Mouse (Mus musculus): ENCODE measurements around the gene Zfp111. TPM values are rescaled to one million over a fixed set of nuclear protein-coding genes. Genes with fewer than 3 reads are reported as not detected.
A peak's percentile ranks its signal among the peaks of the same experiment; 100 is the strongest.

The Zfp111 gene
- polyA plus RNA-seq, 1 experiment from 2014 or later = 8.1 TPM

- Histone ChIP-seq H3K4me3 (no peak overlapping the region), H3K9ac (no peak overlapping the region), H3K27me3 (no peaks in the 10 kb centered on the region), H3K4me2 (no peak overlapping the region), H3K4me1 (no peaks in the 10 kb centered on the region), H3K9me3 (replicated peaks) (no peaks in the 10 kb centered on the region), H3K27ac (no peak overlapping the region), H3K36me3 (ENCODE audit: poor library complexity, severe bottlenecking) (peaks cover 41% of the 10 kb centered on the region)
- WGBS = 95% methylated on average over 3 of the region's 3 CpGs
- ATAC-seq = no peak
These were observed 18.1 kb downstream of the Zfp111 start for GRCm38 (mm10) chr7:24193157-24193556.

- no peaks in the 10 kb centered on the region for H3K9me3 ChIP-seq (replicated peaks)
- no peaks in the 10 kb centered on the region for H3K4me1 ChIP-seq
These were observed 19.9 kb downstream of the Zfp111 start for GRCm38 (mm10) chr7:24191361-24191760.

GRCm38 (mm10) chr7:24189571-24189944, 21.7 kb downstream of the Zfp111 start:
- Histone ChIP-seq H3K9ac (no peak overlapping the region), H3K36me3 (ENCODE audit: poor library complexity, severe bottlenecking) (peaks cover 21% of the 10 kb centered on the region), H3K27me3 (no peaks in the 10 kb centered on the region), H3K27ac (no peak overlapping the region), H3K9me3 (replicated peaks) (no peaks in the 10 kb centered on the region), H3K4me1 (no peaks in the 10 kb centered on the region), H3K4me3 (no peak overlapping the region), H3K4me2 (no peak overlapping the region)
- 81% methylated on average over 5 of the region's 5 CpGs for WGBS
- ATAC-seq = no peak

More at GRCm38 (mm10) chr7:24191361-24191760, 19.9 kb downstream of the Zfp111 start:
- WGBS = 92% methylated on average over 2 of the region's 2 CpGs
- H3K27ac ChIP-seq = no peak overlapping the region
- no peaks in the 10 kb centered on the region for H3K27me3 ChIP-seq
- ATAC-seq = no peak
- no peak overlapping the region for H3K9ac ChIP-seq
- H3K4me3 ChIP-seq = no peak overlapping the region
- H3K4me2 ChIP-seq = no peak overlapping the region
- H3K36me3 ChIP-seq (ENCODE audit: poor library complexity, severe bottlenecking) = peaks cover 27% of the 10 kb centered on the region

- no peaks in the 10 kb centered on the region for H3K4me1 ChIP-seq
- H3K27ac ChIP-seq = no peak overlapping the region
- no peaks in the 10 kb centered on the region for H3K27me3 ChIP-seq
- peaks cover 15% of the 10 kb centered on the region for H3K36me3 ChIP-seq (ENCODE audit: poor library complexity, severe bottlenecking)
- WGBS = 60% methylated on average over 4 of the region's 4 CpGs
- no peak for ATAC-seq
- H3K4me2 ChIP-seq = no peak overlapping the region
- no peaks in the 10 kb centered on the region for H3K9me3 ChIP-seq (replicated peaks)
- H3K4me3 ChIP-seq = no peak overlapping the region
- H3K9ac ChIP-seq = no peak overlapping the region
These were observed 22.2 kb downstream of the Zfp111 start for GRCm38 (mm10) chr7:24188901-24189570.

GRCm38 (mm10) chr7:24187611-24188010, 23.6 kb downstream of the Zfp111 start:
- Histone ChIP-seq H3K4me3 (no peak overlapping the region), H3K9ac (no peak overlapping the region), H3K4me2 (no peak overlapping the region), H3K27me3 (no peaks in the 10 kb centered on the region), H3K4me1 (no peaks in the 10 kb centered on the region), H3K27ac (no peak overlapping the region), H3K36me3 (ENCODE audit: poor library complexity, severe bottlenecking) (peaks cover 5% of the 10 kb centered on the region; the same call in 1 of the 2 replicates), H3K9me3 (replicated peaks) (no peaks in the 10 kb centered on the region)
- no peak for ATAC-seq
- 74% methylated on average over 1 of the region's 1 CpGs for WGBS

GRCm38 (mm10) chr7:24175337-24175711, 35.9 kb downstream of the Zfp111 start:
- peak overlapping the region; percentile 63 for H3K9ac ChIP-seq
- peak; percentile 31; the same call in 1 of the 2 replicates for ATAC-seq
- no peaks in the 10 kb centered on the region for H3K27me3 ChIP-seq
- no peaks in the 10 kb centered on the region for H3K36me3 ChIP-seq (ENCODE audit: poor library complexity, severe bottlenecking)
- H3K4me1 ChIP-seq = no peaks in the 10 kb centered on the region; the same call in 1 of the 2 replicates
- peak overlapping the region; percentile 59 for H3K4me3 ChIP-seq
- peak overlapping the region; percentile 61 for H3K4me2 ChIP-seq
- 57% methylated on average over 6 of the region's 6 CpGs for WGBS
- H3K9me3 ChIP-seq (replicated peaks) = no peaks in the 10 kb centered on the region
- H3K27ac ChIP-seq = no peak overlapping the region

GRCm38 (mm10) chr7:24174618-24175336, 36.5 kb downstream of the Zfp111 start, which contains the start of gene Zfp114:
TSS of gene Zfp114 (plus strand) at chr7:24175060.
- H3K4me3 ChIP-seq = peak within 1 kb of the TSS; percentile 59
- no peak within 1 kb of the TSS for H3K27ac ChIP-seq
- 13% methylated on average over 23 of the region's 23 CpGs for WGBS
- H3K27me3 ChIP-seq = no peaks in the 10 kb centered on the region
- ATAC-seq = peak; percentile 96
- H3K4me2 ChIP-seq = peak within 1 kb of the TSS; percentile 61
- H3K4me1 ChIP-seq = no peaks in the 10 kb centered on the region; the same call in 1 of the 2 replicates
- no peaks in the 10 kb centered on the region for H3K9me3 ChIP-seq (replicated peaks)
- H3K36me3 ChIP-seq (ENCODE audit: poor library complexity, severe bottlenecking) = no peaks in the 10 kb centered on the region
- H3K9ac ChIP-seq = peak within 1 kb of the TSS; percentile 63

GRCm38 (mm10) chr7:24172191-24172590, 39.1 kb downstream of the Zfp111 start:
- ATAC-seq = no peak
- Histone ChIP-seq H3K27ac (no peak overlapping the region), H3K4me2 (no peak overlapping the region), H3K9me3 (replicated peaks) (no peaks in the 10 kb centered on the region), H3K4me1 (no peaks in the 10 kb centered on the region; the same call in 1 of the 2 replicates), H3K27me3 (no peaks in the 10 kb centered on the region), H3K36me3 (ENCODE audit: poor library complexity, severe bottlenecking) (no peaks in the 10 kb centered on the region), H3K4me3 (no peak overlapping the region), H3K9ac (no peak overlapping the region)
- whole genome bisulfite sequencing = 64% methylated on average over 4 of the region's 4 CpGs

GRCm38 (mm10) chr7:24153272-24153671, 58.0 kb downstream of the Zfp111 start:
- Histone ChIP-seq H3K9ac (no peak overlapping the region), H3K4me1 (no peaks in the 10 kb centered on the region), H3K27me3 (no peaks in the 10 kb centered on the region), H3K4me3 (no peak overlapping the region), H3K9me3 (replicated peaks) (0 out of 2 replicates have a peak, but pooled peaks cover under 1% of the 10 kb centered on the region), H3K27ac (no peak overlapping the region), H3K4me2 (no peak overlapping the region), H3K36me3 (ENCODE audit: poor library complexity, severe bottlenecking) (no peaks in the 10 kb centered on the region)
- WGBS = 27% methylated on average over 1 of the region's 1 CpGs
- no peak for ATAC-seq

Other genes with a start within 250 kb of the Zfp111 start
- not detected in 2 replicates for gene Vmn1r181, start 236.8 kb downstream of the Zfp111 start, polyA plus RNA-seq (2015; fragmentation: Nextera tagmentation; extraction: Ambion mirVana)
- not detected in 2 replicates for gene V1rd19, start 209.8 kb downstream of the Zfp111 start, polyA plus RNA-seq (2015; fragmentation: Nextera tagmentation; extraction: Ambion mirVana)
- not detected in 2 replicates for gene Vmn1r183, start 158.2 kb downstream of the Zfp111 start, polyA plus RNA-seq (2015; fragmentation: Nextera tagmentation; extraction: Ambion mirVana)
- gene Zfp180, start 129.5 kb downstream of the Zfp111 start, polyA plus RNA-seq (2015; fragmentation: Nextera tagmentation; extraction: Ambion mirVana) = 30.9 and 32.8 TPM in 2 replicates
- 7.7 and 8.6 TPM in 2 replicates for gene Zfp112, start 99.1 kb downstream of the Zfp111 start, polyA plus RNA-seq (2015; fragmentation: Nextera tagmentation; extraction: Ambion mirVana)
- 18.7 and 18.8 TPM in 2 replicates for gene Zfp235, start 77.3 kb downstream of the Zfp111 start, polyA plus RNA-seq (2015; fragmentation: Nextera tagmentation; extraction: Ambion mirVana)
- 8.4 and 8.8 TPM in 2 replicates for gene Zfp114, start 36.4 kb downstream of the Zfp111 start, polyA plus RNA-seq (2015; fragmentation: Nextera tagmentation; extraction: Ambion mirVana)
- gene Zfp109, start 26.1 kb upstream of the Zfp111 start, polyA plus RNA-seq (2015; fragmentation: Nextera tagmentation; extraction: Ambion mirVana) = 4.5 and 4.6 TPM in 2 replicates
- gene Zfp108, start 43.4 kb upstream of the Zfp111 start, polyA plus RNA-seq (2015; fragmentation: Nextera tagmentation; extraction: Ambion mirVana) = 2.5 and 3.4 TPM in 2 replicates
- gene Zfp93, start 59.0 kb upstream of the Zfp111 start, polyA plus RNA-seq (2015; fragmentation: Nextera tagmentation; extraction: Ambion mirVana) = 9.3 and 9.4 TPM in 2 replicates
- gene Zfp61, start 89.8 kb upstream of the Zfp111 start, polyA plus RNA-seq (2015; fragmentation: Nextera tagmentation; extraction: Ambion mirVana) = 44.0 and 46.2 TPM in 2 replicates
- 20.1 and 20.9 TPM in 2 replicates for gene Zfp94, start 105.2 kb upstream of the Zfp111 start, polyA plus RNA-seq (2015; fragmentation: Nextera tagmentation; extraction: Ambion mirVana)
- not detected in 2 replicates for gene Tescl, start 122.5 kb upstream of the Zfp111 start, polyA plus RNA-seq (2015; fragmentation: Nextera tagmentation; extraction: Ambion mirVana)
- not detected in 2 replicates for gene Lypd5, start 137.8 kb upstream of the Zfp111 start, polyA plus RNA-seq (2015; fragmentation: Nextera tagmentation; extraction: Ambion mirVana)
- gene Kcnn4, start 158.8 kb upstream of the Zfp111 start, polyA plus RNA-seq (2015; fragmentation: Nextera tagmentation; extraction: Ambion mirVana) = 0.40 and 0.44 TPM in 2 replicates
- gene Smg9, start 188.2 kb upstream of the Zfp111 start, polyA plus RNA-seq (2015; fragmentation: Nextera tagmentation; extraction: Ambion mirVana) = 25.7 and 30.4 TPM in 2 replicates
- 0.15 TPM in 1 of 2 replicates, not detected in the other for gene Irgc1, start 240.9 kb upstream of the Zfp111 start, polyA plus RNA-seq (2015; fragmentation: Nextera tagmentation; extraction: Ambion mirVana)

Data from forebrain, embryonic 13.5 days (tissue).